Mouse (Mus musculus) adipose tissue, adult 10 weeks (tissue): ENCODE data around the gene Gigyf1. TPM values are rescaled to one million over a fixed set of nuclear protein-coding genes. Genes with fewer than 3 reads are reported as not detected.

Source experiments
- polyA plus RNA-seq: library from polyadenylated mRNA; stranded (reverse); fragments of 350-450 nt; fragmentation: Illumina TruSeq; extraction: RNeasy Lipid Tissue Mini Kit (QIAGEN cat#74804); gene quantifications from one replicate; pipeline ENCODE4 v1.2.3, GENCODE M21; 2014; ENCODE audit warnings: low read depth, low replicate concordance

Gigyf1 gene
- polyA plus RNA-seq: 25.5 TPM

GRCm38 (mm10) chr5:137518436-137518835 is at the start of gene Gigyf1:
Gigyf1 (plus strand) TSS chr5:137518548.

GRCm38 (mm10) chr5:137476964-137477363 is 41.4 kb upstream of the Gigyf1 start, which contains the start of gene Zan:
Zan (minus strand) TSS chr5:137477064.

GRCm38 (mm10) chr5:137501709-137502666 is 16.4 kb upstream of the Gigyf1 start, which contains the start of gene Pop7:
Pop7 (minus strand) TSS chr5:137502518.

GRCm38 (mm10) chr5:137533117-137533827 is 14.9 kb downstream of the Gigyf1 start, which contains the start of the genes Epo and Gnb2:
Epo (minus strand) TSS chr5:137533242.
Gnb2 (minus strand) TSS chr5:137533510.

GRCm38 (mm10) chr5:137553411-137553837 is 35.1 kb downstream of the Gigyf1 start, which contains the start of gene Actl6b:
Actl6b (plus strand) TSS chr5:137553517.

GRCm38 (mm10) chr5:137569665-137570064 is 51.3 kb downstream of the Gigyf1 start, which contains the start of gene Tfr2:
Tfr2 (plus strand) TSS chr5:137569840.

Other genes with a start within 250 kb of the Gigyf1 start
- gene Ache, start 231.0 kb upstream of the Gigyf1 start, polyA plus RNA-seq: 0.71 TPM
- gene Ufsp1, start 223.9 kb upstream of the Gigyf1 start, polyA plus RNA-seq: 9.6 TPM
- 161 TPM for gene Srrt, start 210.9 kb upstream of the Gigyf1 start, polyA plus RNA-seq
- 35.0 TPM for gene Trip6, start 204.1 kb upstream of the Gigyf1 start, polyA plus RNA-seq
- 15.5 TPM for gene Slc12a9, start 185.0 kb upstream of the Gigyf1 start, polyA plus RNA-seq
- 15.4 TPM for gene Ephb4, start 168.4 kb upstream of the Gigyf1 start, polyA plus RNA-seq
- gene Zan, start 41.5 kb upstream of the Gigyf1 start, polyA plus RNA-seq: 0.25 TPM
- 21.6 TPM for gene Pop7, start 16.0 kb upstream of the Gigyf1 start, polyA plus RNA-seq
- not detected for gene Epo, start 14.7 kb downstream of the Gigyf1 start, polyA plus RNA-seq
- gene Gnb2, start 15.0 kb downstream of the Gigyf1 start, polyA plus RNA-seq: 338 TPM
- gene Actl6b, start 35.0 kb downstream of the Gigyf1 start, polyA plus RNA-seq: 0.53 TPM
- 0.37 TPM for gene Tfr2, start 51.3 kb downstream of the Gigyf1 start, polyA plus RNA-seq
- 33.8 TPM for gene Mospd3, start 82.5 kb downstream of the Gigyf1 start, polyA plus RNA-seq
- gene Pcolce, start 95.2 kb downstream of the Gigyf1 start, polyA plus RNA-seq: 77.7 TPM
- 1.9 TPM for gene Fbxo24, start 110.5 kb downstream of the Gigyf1 start, polyA plus RNA-seq
- 42.0 TPM for gene Lrch4, start 110.6 kb downstream of the Gigyf1 start, polyA plus RNA-seq
- gene Gm20605, start 110.6 kb downstream of the Gigyf1 start, polyA plus RNA-seq: 19.6 TPM
- gene Sap25, start 122.8 kb downstream of the Gigyf1 start, polyA plus RNA-seq: 18.4 TPM
- 15.2 TPM for gene Irs3, start 127.2 kb downstream of the Gigyf1 start, polyA plus RNA-seq
- gene Agfg2, start 166.2 kb downstream of the Gigyf1 start, polyA plus RNA-seq: 32.8 TPM
- 3.1 TPM for gene Nyap1, start 223.1 kb downstream of the Gigyf1 start, polyA plus RNA-seq
- gene Tsc22d4, start 227.2 kb downstream of the Gigyf1 start, polyA plus RNA-seq: 187 TPM